ENCODE assay signal across 18 mouse cellular contexts in the genomic region with DNA sequence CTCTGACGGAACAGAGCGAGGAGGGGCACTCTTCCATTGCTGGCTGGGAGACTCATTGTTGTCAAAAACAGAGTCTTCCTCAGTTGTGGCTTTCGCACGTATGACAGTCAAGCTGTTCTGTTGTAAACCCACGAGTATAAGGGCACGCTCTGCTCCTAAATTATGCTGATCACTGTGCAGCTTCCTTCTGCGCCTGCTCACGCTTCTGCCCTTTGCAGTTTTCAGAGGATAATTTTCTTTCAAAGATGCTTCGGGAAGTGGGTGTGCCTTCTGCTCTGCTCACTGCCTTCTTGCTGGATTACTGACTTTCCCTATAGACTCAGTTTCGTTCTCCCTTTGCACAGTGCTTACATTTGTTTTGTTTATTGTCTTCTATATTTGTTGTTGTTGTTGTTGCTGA. TPM values are rescaled to one million over a fixed set of nuclear protein-coding genes. Genes with fewer than 3 reads are reported as not detected.
A peak's percentile ranks its signal among the peaks of the same experiment; 100 is the strongest.
DNase-seq lines count a peak whose midpoint lies in the region; TF ChIP-seq lines count a peak whose summit lies in the region.
"Had no signal": no experiment of that assay in that cellular context is flagged by ENCODE, and none has a peak within 500 bp of the region (broad histone marks: within the 10 kb centered on the region; RNA-seq: fewer than 3 reads in every experiment).

No protein-coding gene starts in this region.

- H3K27ac ChIP-seq in left cerebral cortex, adult 2 months = no peak overlapping the region
- H3K27ac ChIP-seq: embryonic facial prominence, embryonic 15.5 days; forebrain, embryonic 10.5 days; gastrocnemius, adult 2 months; heart, embryonic 13.5 days had no signal

- intact Hi-C loops in left cerebral cortex, adult 2 months (cut with DNase I) = loop anchor here (10.0 kb wide), 1 partner anchor 1032 kb away; no protein-coding TSS in a partner anchor

- TF ChIP-seq CTCF in left cerebral cortex, adult 2 months (IDR thresholded peaks at IDR 0.05) = no peak

- peak in 1 of 2 experiments; percentile 17 for DNase-seq in left cerebral cortex, adult 2 months (ENCODE audit: extremely low spot score in 1 of 2, low spot score in 2 of 2)
- no peak for DNase-seq in left cerebral cortex, adult 11 months (ENCODE audit: low spot score)
- DNase-seq in brain, adult 2 months (ENCODE audit: low read depth, low spot score) = peak; percentile 47
- DNase-seq in layer of hippocampus, adult 18-20 months (ENCODE audit: low spot score in 2 of 2) = peak; percentile 13 to 70
- peak; percentile 29 to 39 for DNase-seq in layer of hippocampus, postnatal 36 days
- DNase-seq in yolk sac, embryonic 10.5 days (ENCODE audit: low spot score) = no peak
- DNase-seq: adrenal gland, adult 2 months; adrenal gland, postnatal 25 days; cerebellum, adult 2 months; cerebellum, postnatal 14 days; embryo, embryonic 11 days; gastrocnemius, adult 2 months; gastrocnemius, postnatal 25 days; heart, postnatal 36 days had no signal

- H3K4me3 ChIP-seq in left cerebral cortex, adult 2 months = peak overlapping the region; percentile 5; the same call in 1 of the 2 replicates
- H3K4me3 ChIP-seq: embryonic facial prominence, embryonic 15.5 days; erythroblast, embryonic 14.5 days; forebrain, embryonic 10.5 days; gastrocnemius, adult 2 months; heart, embryonic 13.5 days had no signal

RNA-seq across cellular contexts. Expression of a gene that starts 6.3 kb away (rescaled TPM):
- 10 to 100 TPM; 32.9 to 33.8 TPM for total RNA-seq in left cerebral cortex, adult 2 months (2021)
- 10 to 100 TPM; 36.5 to 39.8 TPM for total RNA-seq in layer of hippocampus, adult 18-20 months (2021)
- 10 to 100 TPM; 35.7 to 39.7 TPM for total RNA-seq in layer of hippocampus, postnatal 36 days (2021)

Comparison
In these comparisons a context has a peak if more than half of its experiments do, and no peak if none do; other contexts are left out.
1. DNase-seq: peak in brain, adult 2 months (single experiment), layer of hippocampus, adult 18-20 months (2 of 2) and layer of hippocampus, postnatal 36 days (2 of 2); none in left cerebral cortex, adult 11 months (single experiment) and yolk sac, embryonic 10.5 days (single experiment).